Mouse (Mus musculus) CH12.LX (cell line): Measurements from ENCODE around the gene Lias.

Experiments
- CHD1 ChIP-seq: IDR thresholded peaks from 2 replicates; pipeline ENCODE4 v1.6.1; 2012; ENCODE audit warnings: low read depth, low read length, improper control_type of control experiment, inconsistent platforms
- CTCF ChIP-seq, 2 experiments: IDR thresholded peaks in 1 of 2; conservative IDR thresholded peaks in 1 of 2; 2 replicates each; pipeline ENCODE4 v1.5.1; 2011 to 2012; ENCODE audit warnings: low read depth in 2 of 2, low read length in 2 of 2, improper control_type of control experiment in 1 of 2, inconsistent platforms in 1 of 2, mild to moderate bottlenecking in 1 of 2, moderate library complexity in 1 of 2
- HCFC1 ChIP-seq: IDR thresholded peaks from 2 replicates; pipeline ENCODE4 v1.6.1; 2012; ENCODE audit warnings: low read depth, mild to moderate bottlenecking, inconsistent platforms, low read length, improper control_type of control experiment
- IRF4 ChIP-seq: IDR thresholded peaks from 2 replicates; pipeline ENCODE4 v1.6.1; 2014; ENCODE audit warnings: low read depth, mild to moderate bottlenecking, inconsistent platforms, low read length, improper control_type of control experiment
- JUN ChIP-seq: IDR thresholded peaks from 2 replicates; pipeline ENCODE4 v1.6.1; 2011; ENCODE audit warnings: low read depth, mild to moderate bottlenecking, low read length, improper control_type of control experiment, moderate library complexity; ENCODE audit not compliant: insufficient read depth
- MAZ ChIP-seq: IDR thresholded peaks from 2 replicates; pipeline ENCODE4 v1.6.1; 2012; ENCODE audit warnings: low read depth, mild to moderate bottlenecking, inconsistent platforms, low read length, improper control_type of control experiment, moderate library complexity
- MXI1 ChIP-seq: IDR thresholded peaks from 2 replicates; pipeline ENCODE4 v1.6.1; 2011; ENCODE audit warnings: mild to moderate bottlenecking, low read depth, low read length, improper control_type of control experiment
- MYC ChIP-seq: IDR thresholded peaks from 2 replicates; pipeline ENCODE4 v1.6.1; 2011; ENCODE audit warnings: low read depth, mild to moderate bottlenecking, improper control_type of control experiment, low read length
- NELFE ChIP-seq: IDR thresholded peaks from 2 replicates; pipeline ENCODE4 v1.6.1; 2011; ENCODE audit warnings: low read depth, low read length, improper control_type of control experiment
- POLR2A ChIP-seq: IDR thresholded peaks from 2 replicates; pipeline ENCODE4 v1.6.1; 2011; ENCODE audit warnings: low read depth, mild to moderate bottlenecking, improper control_type of control experiment, low read length
- USF1 ChIP-seq: IDR thresholded peaks from 2 replicates; pipeline ENCODE4 v1.6.1; 2014; ENCODE audit warnings: low read depth, mild to moderate bottlenecking, inconsistent platforms, low read length, improper control_type of control experiment
- ZMIZ1 ChIP-seq: IDR thresholded peaks from 2 replicates; pipeline ENCODE4 v1.6.1; 2012; ENCODE audit warnings: low read depth, mild to moderate bottlenecking, inconsistent platforms, low read length, improper control_type of control experiment

- no peak for TF ChIP-seq MAZ
- TF ChIP-seq CTCF (conservative IDR thresholded peaks at IDR 0.05 in 1 of 2, IDR thresholded peaks at IDR 0.05 in 1 of 2; ENCODE audit: low read depth in 2 of 2, low read length in 2 of 2) = no peak
- TF ChIP-seq MXI1 = no peak
- TF ChIP-seq POLR2A = no peak
- no peak for TF ChIP-seq IRF4
- no peak for TF ChIP-seq USF1
- no peak for TF ChIP-seq JUN
- TF ChIP-seq ZMIZ1 = no peak
- TF ChIP-seq HCFC1 = no peak
- no peak for TF ChIP-seq CHD1
- no peak for TF ChIP-seq MYC
- no peak for TF ChIP-seq NELFE
Measured at GRCm38 (mm10) chr5:65415653-65416458, 24.6 kb downstream of the Lias start.
